Mouse (Mus musculus): ENCODE measurements around the gene Tmem107.

GRCm38 (mm10) chr11:69059357-69059974 is 11.1 kb upstream of the Tmem107 start, which contains the start of gene Borcs6:
- TF ChIP-seq POLR2A (IDR thresholded peaks at IDR 0.05; ENCODE audit: control insufficient read depth, extremely low read depth, insufficient read depth, low read length, poor library complexity) (peak; percentile 86), CTCF (IDR thresholded peaks at IDR 0.05; ENCODE audit: borderline replicate concordance, control insufficient read depth, extremely low read depth, insufficient read depth, low read length, poor library complexity) (peak; percentile 44; the same call in 1 of the 2 replicates)
